Mouse (Mus musculus): ENCODE results near the gene Anxa11.
"Not testable (repeated sequence)": the region's sequence is repeated elsewhere in the genome, so short reads cannot be mapped to it uniquely, and the experiment has no call there.

The Anxa11 gene

GRCm38 (mm10) chr14:25841579-25841978 lies 377 bp upstream of the Anxa11 start:
- DNase-seq (ENCODE audit: low spot score in 2 of 2) = no peak

- no peak for DNase-seq (ENCODE audit: low spot score in 2 of 2)
These were observed 690 bp downstream of the Anxa11 start for GRCm38 (mm10) chr14:25842688-25843003.

GRCm38 (mm10) chr14:25844372-25844771 lies 2.4 kb downstream of the Anxa11 start:
- no peak for DNase-seq (ENCODE audit: low spot score in 2 of 2)

- DNase-seq (ENCODE audit: low spot score in 2 of 2) = no peak
These were observed 4.0 kb downstream of the Anxa11 start for GRCm38 (mm10) chr14:25845832-25846383.

GRCm38 (mm10) chr14:25846516-25846915 lies 4.6 kb downstream of the Anxa11 start:
- DNase-seq (ENCODE audit: low spot score in 2 of 2) = no peak

GRCm38 (mm10) chr14:25847660-25848059 lies 5.7 kb downstream of the Anxa11 start:
- DNase-seq (ENCODE audit: low spot score in 2 of 2) = no peak

- no peak for DNase-seq (ENCODE audit: low spot score in 2 of 2)
These were observed 6.3 kb downstream of the Anxa11 start for GRCm38 (mm10) chr14:25848237-25848636.

- not testable (repeated sequence) for DNase-seq (ENCODE audit: low spot score in 2 of 2)
These were observed 6.8 kb downstream of the Anxa11 start for GRCm38 (mm10) chr14:25848708-25849107.

- no peak for DNase-seq (ENCODE audit: low spot score in 2 of 2)
These were observed 8.5 kb downstream of the Anxa11 start for GRCm38 (mm10) chr14:25850433-25850832.

GRCm38 (mm10) chr14:25851189-25851588 lies 9.2 kb downstream of the Anxa11 start:
- no peak for DNase-seq (ENCODE audit: low spot score in 2 of 2)

GRCm38 (mm10) chr14:25852121-25852561 lies 10.2 kb downstream of the Anxa11 start:
- DNase-seq (ENCODE audit: low spot score in 2 of 2) = no peak

GRCm38 (mm10) chr14:25853295-25853694 lies 11.3 kb downstream of the Anxa11 start:
- no peak for DNase-seq (ENCODE audit: low spot score in 2 of 2)

- DNase-seq (ENCODE audit: low spot score in 2 of 2) = no peak
These were observed 11.9 kb downstream of the Anxa11 start for GRCm38 (mm10) chr14:25853717-25854452.

- no peak for DNase-seq (ENCODE audit: low spot score in 2 of 2)
These were observed 13.4 kb downstream of the Anxa11 start for GRCm38 (mm10) chr14:25855241-25855885.

- DNase-seq (ENCODE audit: low spot score in 2 of 2) = no peak
These were observed 15.2 kb downstream of the Anxa11 start for GRCm38 (mm10) chr14:25857168-25857621.

- no peak for DNase-seq (ENCODE audit: low spot score in 2 of 2)
These were observed 16.0 kb downstream of the Anxa11 start for GRCm38 (mm10) chr14:25857940-25858339.

- no peak for DNase-seq (ENCODE audit: low spot score in 2 of 2)
These were observed 20.0 kb downstream of the Anxa11 start for GRCm38 (mm10) chr14:25861771-25862530.

GRCm38 (mm10) chr14:25863721-25864120 lies 21.8 kb downstream of the Anxa11 start:
- no peak for DNase-seq (ENCODE audit: low spot score in 2 of 2)

- DNase-seq (ENCODE audit: low spot score in 2 of 2) = no peak
These were observed 23.3 kb downstream of the Anxa11 start for GRCm38 (mm10) chr14:25865251-25865650.

- no peak for DNase-seq (ENCODE audit: low spot score in 2 of 2)
These were observed 24.4 kb downstream of the Anxa11 start for GRCm38 (mm10) chr14:25866384-25866783.

GRCm38 (mm10) chr14:25866832-25867231 lies 24.9 kb downstream of the Anxa11 start:
- DNase-seq (ENCODE audit: low spot score in 2 of 2) = no peak

- no peak for DNase-seq (ENCODE audit: low spot score in 2 of 2)
These were observed 25.9 kb downstream of the Anxa11 start for GRCm38 (mm10) chr14:25867834-25868233.

Data from spleen, postnatal 14 days (tissue).